Mouse (Mus musculus) intestine, postnatal 0 days (tissue): Measurements from ENCODE around the gene Gipc2. TPM values are rescaled to one million over a fixed set of nuclear protein-coding genes. Genes with fewer than 3 reads are reported as not detected.

ENCODE experiments used
- ATAC-seq: fragments of 200-750 bp; cut with Nextera tagmentation; 2 replicates; pipeline ENCODE4 v1.8.0; 2017; ENCODE audit warnings: mild to moderate bottlenecking, moderate TSS enrichment, moderate library complexity
- H3K27ac ChIP-seq: fragments of 300-500 bp; sonication (generic); 2 replicates; pipeline ENCODE4 v1.5.1; 2014; ENCODE audit warnings: mild to moderate bottlenecking, low read depth, low read length, moderate library complexity
- H3K27me3 ChIP-seq: fragments of 300-500 bp; sonication (generic); replicated peaks from 2 replicates; pipeline ENCODE4 v1.6.1; 2014; ENCODE audit warnings: low read length, mixed read lengths; ENCODE audit not compliant: control insufficient read depth, insufficient read depth
- H3K36me3 ChIP-seq: fragments of 300-500 bp; sonication (generic); 2 replicates; pipeline ENCODE4 v1.6.1; 2014; ENCODE audit warnings: mild to moderate bottlenecking, moderate library complexity; ENCODE audit not compliant: control insufficient read depth, insufficient read depth
- H3K4me1 ChIP-seq: fragments of 300-500 bp; sonication (generic); replicated peaks from 2 replicates; pipeline ENCODE4 v1.6.1; 2014; ENCODE audit warnings: antibody characterized with exemption, low read length, mixed read lengths; ENCODE audit not compliant: control insufficient read depth, insufficient read depth
- H3K4me2 ChIP-seq: fragments of 300-500 bp; sonication (generic); replicated peaks from 2 replicates; pipeline ENCODE4 v1.6.1; 2014; ENCODE audit warnings: low read depth, mild to moderate bottlenecking, moderate library complexity
- H3K4me3 ChIP-seq: fragments of 300-500 bp; sonication (generic); 2 replicates; pipeline ENCODE4 v1.5.1; 2014; ENCODE audit warnings: low read depth, low read length
- H3K9ac ChIP-seq: fragments of 300-500 bp; sonication (generic); 2 replicates; pipeline ENCODE4 v1.6.1; 2014; ENCODE audit warnings: mild to moderate bottlenecking, low read depth, low read length
- H3K9me3 ChIP-seq: fragments of 300-500 bp; sonication (generic); 2 replicates; pipeline ENCODE4 v1.6.1; 2016; ENCODE audit warnings: mixed run types; ENCODE audit not compliant: control insufficient read depth
- CTCF ChIP-seq: sonication (generic); IDR thresholded peaks from 2 replicates; pipeline ENCODE4 v1.5.1; 2016; ENCODE audit warnings: low read depth, mild to moderate bottlenecking, control low read depth, antibody characterized with exemption, moderate library complexity
- WGBS: fragments of 180-500 bp; shearing (Covaris S2); extraction: QIAGEN DNeasy Blood & Tissue Kit; methylation state at CpG from one replicate; pipeline ENCODE4 v1.1.7; 2014; 5-methylcytosine and 5-hydroxymethylcytosine counted together
- polyA plus RNA-seq: library from polyadenylated mRNA; unstranded; fragments of >200 nt; fragmentation: Nextera tagmentation; extraction: Ambion mirVana; gene quantifications from 2 replicates; pipeline ENCODE4 v1.2.1, GENCODE M21; 2015

Gene Gipc2
- polyA plus RNA-seq, 1 experiment from 2014 or later, result 243 TPM

DNA sequence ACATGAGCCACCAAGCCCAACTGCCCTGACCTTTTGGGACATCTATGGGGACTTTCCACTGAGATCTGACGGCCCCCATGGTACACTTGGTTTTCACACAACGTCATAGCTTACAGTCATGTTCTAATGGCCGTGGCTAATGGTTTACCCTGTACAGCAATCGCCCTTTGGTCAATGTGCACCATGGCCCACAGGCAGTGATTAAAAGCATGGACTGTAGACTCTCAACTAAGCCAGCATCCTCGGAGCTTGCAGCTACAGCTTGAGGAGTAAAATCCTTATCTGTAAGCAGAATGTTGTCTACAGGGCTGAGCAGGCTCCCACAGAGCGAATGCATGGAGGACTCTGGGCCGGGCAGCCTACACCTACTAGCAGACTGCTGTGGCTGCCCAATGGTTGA is 52.5 kb downstream of the Gipc2 start:
- no peaks in the 10 kb centered on the region for H3K9me3 ChIP-seq

DNA sequence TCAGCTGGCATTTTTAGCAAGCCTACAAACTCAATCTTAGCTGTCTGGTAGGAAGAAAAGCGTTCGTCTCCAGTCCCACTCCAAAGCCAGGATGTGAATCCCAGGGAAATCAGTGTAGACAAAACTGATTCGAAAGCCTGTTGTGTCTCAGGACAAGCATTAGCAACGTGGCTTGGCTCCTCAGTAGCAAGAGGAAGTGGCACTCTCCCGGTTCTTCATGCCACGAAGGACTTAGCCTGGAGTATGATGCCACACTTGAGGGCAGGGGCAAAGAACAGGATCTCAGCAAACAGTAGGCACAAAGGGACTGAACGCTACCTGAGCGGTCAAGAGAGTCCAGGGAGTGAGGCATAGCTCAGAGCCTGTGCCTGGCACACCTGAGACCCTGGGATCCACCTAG is 53.4 kb downstream of the Gipc2 start:
- H3K9ac ChIP-seq, result no peak overlapping the region
- no peak for ATAC-seq
- peaks cover 9% of the 10 kb centered on the region; the same call in 1 of the 2 replicates for H3K4me1 ChIP-seq
- H3K27ac ChIP-seq, result peak overlapping the region; percentile 71
- H3K9me3 ChIP-seq, result no peaks in the 10 kb centered on the region
- no peaks in the 10 kb centered on the region for H3K27me3 ChIP-seq
- H3K4me3 ChIP-seq, result no peak overlapping the region
- 0 out of 2 replicates have a peak overlapping the region, but pooled peaks have one; percentile 21 for H3K4me2 ChIP-seq
- TF ChIP-seq CTCF, result no peak
- WGBS, result 78% methylated on average over 8 of the region's 8 CpGs
- no peaks in the 10 kb centered on the region; the same call in 1 of the 2 replicates for H3K36me3 ChIP-seq

More for the DNA sequence above, 52.5 kb downstream of the Gipc2 start:
- Histone ChIP-seq H3K27me3 (no peaks in the 10 kb centered on the region), H3K4me2 (peak overlapping the region; percentile 21), H3K4me1 (peaks cover 9% of the 10 kb centered on the region; the same call in 1 of the 2 replicates), H3K4me3 (no peak overlapping the region), H3K27ac (peak overlapping the region; percentile 58), H3K36me3 (no peaks in the 10 kb centered on the region), H3K9ac (no peak overlapping the region)
- WGBS, result 43% methylated on average over 7 of the region's 7 CpGs
- TF ChIP-seq CTCF, result no peak
- peak; percentile 91 for ATAC-seq

DNA sequence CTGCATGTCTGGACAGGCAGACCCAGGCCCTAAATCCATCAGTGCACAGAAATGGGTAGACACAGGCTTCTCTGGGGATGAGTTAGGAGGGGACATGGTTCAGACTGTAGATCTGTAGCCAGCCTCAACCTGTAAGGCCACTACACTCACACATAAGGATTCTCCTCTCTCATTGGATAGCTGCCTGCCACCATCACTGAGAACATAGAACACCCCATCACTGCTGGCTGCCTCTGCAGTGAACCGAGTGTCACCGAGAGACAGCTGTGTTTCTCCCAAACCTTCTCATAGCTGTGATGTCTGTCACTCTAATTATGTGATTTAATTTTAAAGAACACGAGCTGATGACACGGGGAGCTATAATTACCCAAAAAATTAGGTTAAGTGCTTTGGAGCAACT is 54.5 kb downstream of the Gipc2 start:
- H3K4me3 ChIP-seq, result no peak overlapping the region
- no peak overlapping the region for H3K9ac ChIP-seq
- H3K27ac ChIP-seq, result no peak overlapping the region
- H3K27me3 ChIP-seq, result no peaks in the 10 kb centered on the region
- 73% methylated on average over 4 of the region's 4 CpGs for WGBS
- no peak overlapping the region for H3K4me2 ChIP-seq
- no peaks in the 10 kb centered on the region for H3K9me3 ChIP-seq
- H3K4me1 ChIP-seq, result peaks cover 9% of the 10 kb centered on the region; the same call in 1 of the 2 replicates
- no peaks in the 10 kb centered on the region; the same call in 1 of the 2 replicates for H3K36me3 ChIP-seq
- no peak for ATAC-seq
- no peak for TF ChIP-seq CTCF

DNA sequence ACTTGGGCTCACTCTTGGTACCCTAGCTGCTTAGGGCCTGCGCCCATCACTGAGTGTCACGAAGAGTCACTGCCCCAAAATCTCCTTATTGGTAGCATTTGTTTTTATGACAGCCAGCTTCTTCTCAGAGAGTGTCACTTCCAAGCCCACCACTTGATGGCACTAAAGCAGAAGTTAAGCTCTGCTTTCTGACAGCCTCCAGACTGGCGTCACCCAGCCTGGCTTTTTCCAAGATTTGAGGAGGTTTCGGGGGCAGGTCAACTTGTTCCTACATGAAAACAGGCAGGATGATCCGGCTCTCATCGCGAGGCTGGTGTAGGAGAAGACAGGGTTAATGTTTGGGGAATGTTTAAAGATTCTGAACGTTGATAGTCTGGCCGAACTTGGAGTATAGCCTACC is 54.9 kb downstream of the Gipc2 start:
- no peak for ATAC-seq

DNA sequence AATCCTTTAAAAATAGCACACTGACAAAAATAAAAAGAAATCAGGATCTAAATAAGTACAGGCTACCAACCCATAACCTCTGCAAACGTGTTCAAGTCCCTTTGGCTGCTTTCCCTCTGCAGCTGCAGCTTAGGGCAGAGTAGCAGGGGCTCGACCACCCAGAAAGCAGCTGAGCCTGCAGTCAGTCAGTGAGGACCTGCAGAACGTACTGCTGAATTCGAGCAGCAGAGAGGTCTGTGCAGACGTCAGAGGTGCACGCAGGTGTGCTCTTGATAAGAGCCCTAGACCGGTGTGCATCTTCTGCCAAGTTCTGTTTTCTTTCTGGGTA is 56.8 kb downstream of the Gipc2 start:
- TF ChIP-seq CTCF, result no peak
- peaks cover 7% of the 10 kb centered on the region; the same call in 1 of the 2 replicates for H3K36me3 ChIP-seq
- H3K9ac ChIP-seq, result no peak overlapping the region
- peaks cover 6% of the 10 kb centered on the region; the same call in 1 of the 2 replicates for H3K4me1 ChIP-seq
- no peaks in the 10 kb centered on the region for H3K27me3 ChIP-seq
- H3K4me3 ChIP-seq, result no peak overlapping the region
- ATAC-seq, result no peak
- 58% methylated on average over 7 of the region's 7 CpGs for WGBS
- no peaks in the 10 kb centered on the region for H3K9me3 ChIP-seq
- H3K27ac ChIP-seq, result no peak overlapping the region
- no peak overlapping the region for H3K4me2 ChIP-seq

More for the DNA sequence above, 54.9 kb downstream of the Gipc2 start:
- Histone ChIP-seq H3K4me3 (no peak overlapping the region), H3K4me2 (no peak overlapping the region), H3K4me1 (peaks cover 9% of the 10 kb centered on the region; the same call in 1 of the 2 replicates), H3K27me3 (no peaks in the 10 kb centered on the region), H3K9me3 (no peaks in the 10 kb centered on the region), H3K36me3 (no peaks in the 10 kb centered on the region; the same call in 1 of the 2 replicates), H3K27ac (no peak overlapping the region), H3K9ac (no peak overlapping the region)
- 24% methylated on average over 9 of the region's 9 CpGs for WGBS
- peak; percentile 84 for TF ChIP-seq CTCF

DNA sequence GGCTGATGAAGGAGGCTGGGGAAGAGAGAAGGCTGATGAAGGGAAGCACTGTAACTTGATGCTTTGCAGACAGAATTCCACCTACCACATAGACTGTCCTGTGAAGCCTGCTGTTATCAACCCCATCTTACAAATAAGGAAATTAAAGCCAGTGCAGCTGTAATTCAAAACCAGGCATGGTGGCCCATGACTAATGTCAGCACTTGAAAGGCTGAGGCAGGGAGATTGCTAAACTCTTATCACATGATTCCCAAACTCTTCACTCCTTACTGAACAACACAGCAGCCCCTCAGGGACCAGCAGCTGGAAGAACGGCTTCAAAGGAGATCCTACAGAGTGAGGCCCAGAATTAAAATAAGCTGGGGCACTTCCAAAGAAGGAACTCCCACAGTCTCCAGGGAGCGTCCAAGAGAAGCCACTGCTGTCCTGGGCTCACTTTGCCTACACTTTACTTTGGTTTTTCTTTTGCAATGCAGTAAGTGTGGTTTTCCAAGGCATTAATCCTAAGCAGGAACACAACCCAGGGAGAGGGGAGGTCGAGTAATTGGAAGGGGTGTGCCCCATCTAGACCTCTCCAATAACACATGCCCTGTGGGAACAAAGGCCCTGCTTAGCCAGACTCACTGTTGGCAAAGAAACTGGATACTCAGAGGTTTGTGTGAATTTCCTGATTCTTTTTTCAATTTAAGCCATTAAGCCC is 57.3 kb downstream of the Gipc2 start:
- peaks cover 7% of the 10 kb centered on the region for H3K36me3 ChIP-seq
- H3K27ac ChIP-seq, result no peak overlapping the region
- H3K4me2 ChIP-seq, result no peak overlapping the region
- 40% methylated on average over 3 of the region's 3 CpGs for WGBS
- H3K9me3 ChIP-seq, result no peaks in the 10 kb centered on the region
- no peak for TF ChIP-seq CTCF
- no peak for ATAC-seq
- H3K9ac ChIP-seq, result no peak overlapping the region
- 0 out of 2 replicates have a peak, but pooled peaks cover 3% of the 10 kb centered on the region for H3K4me1 ChIP-seq
- no peak overlapping the region for H3K4me3 ChIP-seq
- H3K27me3 ChIP-seq, result no peaks in the 10 kb centered on the region
